Mouse (Mus musculus) left cerebral cortex, adult 8-10 months (tissue): ENCODE data around the gene Cops7a. TPM values are rescaled to one million over a fixed set of nuclear protein-coding genes. Genes with fewer than 3 reads are reported as not detected.

Experiments used
- DNase-seq, 2 experiments: peaks; one replicate each; pipeline ENCODE4 v3.0.0; 2022; ENCODE audit warnings: low spot score in 2 of 2
- total RNA-seq, 4 experiments: library from RNA; stranded (reverse); gene quantifications; 2 replicates each; pipeline ENCODE4 v1.2.4; 2022

Gene Cops7a
- total RNA-seq, 4 experiments from 2014 or later = 154 to 177 (median 165) TPM

GRCm38 (mm10) chr6:124918890-124919627, 46.3 kb downstream of the Cops7a start:
- DNase-seq = no peak

- DNase-seq = no peak
Observed at GRCm38 (mm10) chr6:124918331-124918690, 47.0 kb downstream of the Cops7a start.

- peak; percentile 79 to 94 for DNase-seq
Observed at GRCm38 (mm10) chr6:124917518-124918330, 47.6 kb downstream of the Cops7a start.

GRCm38 (mm10) chr6:124916695-124917517, 48.4 kb downstream of the Cops7a start:
- peak; percentile 76 to 79 for DNase-seq

GRCm38 (mm10) chr6:124915942-124916694, 49.2 kb downstream of the Cops7a start:
- peak; percentile 57 to 89 for DNase-seq

GRCm38 (mm10) chr6:124915160-124915941, 50.0 kb downstream of the Cops7a start:
- DNase-seq = no peak

- DNase-seq = no peak
Observed at GRCm38 (mm10) chr6:124914511-124914910, 50.8 kb downstream of the Cops7a start.

GRCm38 (mm10) chr6:124913721-124914285, 51.5 kb downstream of the Cops7a start:
- DNase-seq = no peak

GRCm38 (mm10) chr6:124913214-124913613, 52.1 kb downstream of the Cops7a start:
- DNase-seq = no peak

- DNase-seq = no peak
Observed at GRCm38 (mm10) chr6:124911533-124912218, 53.7 kb downstream of the Cops7a start, which contains the start of gene Lag3. Gene Lag3 (minus strand): TSS chr6:124911705.

- no peak for DNase-seq
Observed at GRCm38 (mm10) chr6:124910032-124910431, 55.3 kb downstream of the Cops7a start.

Other genes starting within 250 kb of the Cops7a start
- gene Ptpn6, start 226.8 kb downstream of the Cops7a start, total RNA-seq = 10 to 100 TPM in 2 of 4 experiments, 1 to 10 TPM in 2; 2.3 to 15.0 (median 7.9) TPM
- gene Grcc10, start 224.2 kb downstream of the Cops7a start, total RNA-seq = 100 to 1,000 TPM; 301 to 323 (median 310) TPM
- not detected for gene Gm45234, start 209.5 kb downstream of the Cops7a start, total RNA-seq
- 100 to 1,000 TPM; 146 to 166 (median 159) TPM for gene Atn1, start 209.0 kb downstream of the Cops7a start, total RNA-seq
- gene Eno2, start 195.9 kb downstream of the Cops7a start, total RNA-seq = 1,000 to 10,000 TPM; 1,117 to 1,267 (median 1,165) TPM
- gene Lrrc23, start 185.8 kb downstream of the Cops7a start, total RNA-seq = 1 to 10 TPM; 2.3 to 3.4 (median 2.7) TPM
- 1 to 10 TPM; 4.0 to 5.8 (median 5.0) TPM for gene Spsb2, start 156.9 kb downstream of the Cops7a start, total RNA-seq
- 100 to 1,000 TPM; 794 to 847 (median 813) TPM for gene Tpi1, start 151.2 kb downstream of the Cops7a start, total RNA-seq
- 100 to 1,000 TPM; 200 to 215 (median 204) TPM for gene Usp5, start 136.1 kb downstream of the Cops7a start, total RNA-seq
- gene Cdca3, start 136.0 kb downstream of the Cops7a start, total RNA-seq = 1 to 10 TPM in 1 of 4 experiments, under 1 TPM in 3; 0.49 to 1.0 (median 0.80) TPM
- gene Gnb3, start 125.3 kb downstream of the Cops7a start, total RNA-seq = under 1 TPM in 3 of 4 experiments, not detected in 1; 0.20 to 0.87 (median 0.53) TPM
- gene P3h3, start 107.8 kb downstream of the Cops7a start, total RNA-seq = 10 to 100 TPM; 18.5 to 25.6 (median 20.6) TPM
- gene Gpr162, start 101.6 kb downstream of the Cops7a start, total RNA-seq = 100 to 1,000 TPM; 202 to 224 (median 204) TPM
- 10 to 100 TPM; 13.4 to 17.2 (median 15.9) TPM for gene Cd4, start 77.3 kb downstream of the Cops7a start, total RNA-seq
- 10 to 100 TPM in 2 of 4 experiments, 1 to 10 TPM in 2; 2.4 to 12.6 (median 6.8) TPM for gene Lag3, start 53.8 kb downstream of the Cops7a start, total RNA-seq
- 100 to 1,000 TPM; 915 to 964 (median 945) TPM for gene Ptms, start 45.4 kb downstream of the Cops7a start, total RNA-seq
- 100 to 1,000 TPM; 578 to 635 (median 620) TPM for gene Mlf2, start 34.2 kb downstream of the Cops7a start, total RNA-seq
- gene Pianp, start 31.2 kb upstream of the Cops7a start, total RNA-seq = 100 to 1,000 TPM; 146 to 232 (median 185) TPM
- gene Zfp384, start 43.6 kb upstream of the Cops7a start, total RNA-seq = 10 to 100 TPM; 36.8 to 48.5 (median 40.5) TPM
- gene Ing4, start 74.2 kb upstream of the Cops7a start, total RNA-seq = 10 to 100 TPM; 52.5 to 59.2 (median 54.2) TPM
- gene Acrbp, start 84.2 kb upstream of the Cops7a start, total RNA-seq = 10 to 100 TPM in 2 of 4 experiments, 1 to 10 TPM in 2; 8.6 to 12.1 (median 10.1) TPM
- gene Lpar5, start 102.4 kb upstream of the Cops7a start, total RNA-seq = 1 to 10 TPM in 2 of 4 experiments, under 1 TPM in 2; 0.44 to 1.9 (median 0.82) TPM
- 100 to 1,000 TPM; 161 to 176 (median 173) TPM for gene Chd4, start 130.4 kb upstream of the Cops7a start, total RNA-seq
- 10 to 100 TPM; 25.4 to 28.2 (median 27.2) TPM for gene Nop2, start 166.4 kb upstream of the Cops7a start, total RNA-seq
- gene Iffo1, start 179.7 kb upstream of the Cops7a start, total RNA-seq = 10 to 100 TPM; 62.0 to 68.5 (median 66.4) TPM
- gene Gapdh, start 200.9 kb upstream of the Cops7a start, total RNA-seq = 1,000 to 10,000 TPM; 2,585 to 3,221 (median 2,921) TPM
- 10 to 100 TPM; 25.9 to 32.9 (median 30.5) TPM for gene Ncapd2, start 226.2 kb upstream of the Cops7a start, total RNA-seq
- 10 to 100 TPM; 74.9 to 79.0 (median 77.2) TPM for gene Mrpl51, start 226.3 kb upstream of the Cops7a start, total RNA-seq